Mouse (Mus musculus) layer of hippocampus, adult 2 months (tissue): ENCODE measurements around the gene Ccdc122. TPM values are rescaled to one million over a fixed set of nuclear protein-coding genes. Genes with fewer than 3 reads are reported as not detected.

ENCODE experiments used
- DNase-seq, 2 experiments: peaks; one replicate each; pipeline ENCODE4 v3.0.0; 2022; ENCODE audit warnings: low spot score in 2 of 2
- H3K27ac ChIP-seq: fragments of 200-600 bp; 2 replicates; pipeline ENCODE4 v1.8.1; 2022
- H3K4me3 ChIP-seq: fragments of 200-600 bp; 2 replicates; pipeline ENCODE4 v1.8.1; 2022; ENCODE audit warnings: mild to moderate bottlenecking
- CTCF ChIP-seq: fragments of 200-600 bp; conservative IDR thresholded peaks from 2 replicates; pipeline ENCODE4 v1.8.1; 2022; ENCODE audit warnings: antibody characterized with exemption, mild to moderate bottlenecking, moderate library complexity
- total RNA-seq, 2 experiments: library from RNA; stranded (reverse); gene quantifications; 2 replicates each; pipeline ENCODE4 v1.2.3; 2021

Ccdc122 gene
- total RNA-seq, 2 experiments from 2014 or later = 1.2 to 1.7 TPM

DNA sequence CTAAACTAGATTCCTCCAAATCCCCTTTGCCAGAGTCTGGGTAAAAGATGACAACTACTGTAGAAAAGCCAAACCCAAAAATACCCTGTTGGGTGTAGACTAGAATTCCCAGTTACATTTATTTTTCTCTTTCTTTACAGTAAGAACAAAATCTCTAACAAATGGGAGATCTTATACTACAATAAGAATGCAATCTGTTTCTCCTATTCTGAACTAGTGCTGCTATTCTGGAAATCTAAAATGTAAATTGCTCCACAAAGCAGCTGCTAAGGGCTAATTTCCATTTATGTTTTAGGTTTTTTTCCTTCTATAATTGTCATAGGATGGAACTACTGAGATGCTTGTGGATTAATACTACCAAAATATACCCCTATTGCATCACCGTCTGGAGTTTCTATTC is 111.1 kb downstream of the Ccdc122 start:
- no peak for DNase-seq
- Histone ChIP-seq H3K27ac (no peak overlapping the region), H3K4me3 (no peak overlapping the region)
- no peak for TF ChIP-seq CTCF

GRCm38 (mm10) chr14:77150556-77150955 is 114.0 kb downstream of the Ccdc122 start:
- no peak for TF ChIP-seq CTCF
- DNase-seq = no peak
- Histone ChIP-seq H3K4me3 (no peak overlapping the region), H3K27ac (no peak overlapping the region)

DNA sequence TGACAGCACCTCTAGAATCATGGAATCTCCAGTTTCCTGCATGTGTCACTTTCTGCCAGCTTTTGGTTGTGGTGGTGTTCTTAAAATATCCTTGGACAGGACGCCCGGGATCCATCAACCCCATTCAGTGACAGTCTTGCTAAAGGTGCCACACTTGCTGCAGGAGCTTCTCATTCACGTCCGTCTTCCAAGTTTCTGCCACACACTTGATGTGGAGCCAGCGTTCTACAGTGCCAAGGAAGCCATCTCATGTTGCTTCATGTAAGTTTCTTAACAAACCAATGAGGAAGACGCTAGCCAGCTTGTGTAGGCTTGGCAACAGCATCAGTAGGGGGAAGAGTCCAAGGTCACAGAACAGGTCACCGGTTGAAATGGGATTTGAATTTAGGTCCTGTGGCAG is 114.9 kb downstream of the Ccdc122 start:
- no peak for DNase-seq

GRCm38 (mm10) chr14:77156222-77156910 is 119.8 kb downstream of the Ccdc122 start, which contains the start of gene Enox1:
TSS of gene Enox1 (plus strand) at chr14:77156763.
- DNase-seq = peak; percentile 84
- Histone ChIP-seq H3K27ac (peak within 1 kb of the TSS; percentile 93), H3K4me3 (peak within 1 kb of the TSS; percentile 89)
- TF ChIP-seq CTCF = peak; percentile 46

More for the DNA sequence above, 114.9 kb downstream of the Ccdc122 start:
- Histone ChIP-seq H3K4me3 (no peak overlapping the region), H3K27ac (no peak overlapping the region)
- TF ChIP-seq CTCF = no peak

DNA sequence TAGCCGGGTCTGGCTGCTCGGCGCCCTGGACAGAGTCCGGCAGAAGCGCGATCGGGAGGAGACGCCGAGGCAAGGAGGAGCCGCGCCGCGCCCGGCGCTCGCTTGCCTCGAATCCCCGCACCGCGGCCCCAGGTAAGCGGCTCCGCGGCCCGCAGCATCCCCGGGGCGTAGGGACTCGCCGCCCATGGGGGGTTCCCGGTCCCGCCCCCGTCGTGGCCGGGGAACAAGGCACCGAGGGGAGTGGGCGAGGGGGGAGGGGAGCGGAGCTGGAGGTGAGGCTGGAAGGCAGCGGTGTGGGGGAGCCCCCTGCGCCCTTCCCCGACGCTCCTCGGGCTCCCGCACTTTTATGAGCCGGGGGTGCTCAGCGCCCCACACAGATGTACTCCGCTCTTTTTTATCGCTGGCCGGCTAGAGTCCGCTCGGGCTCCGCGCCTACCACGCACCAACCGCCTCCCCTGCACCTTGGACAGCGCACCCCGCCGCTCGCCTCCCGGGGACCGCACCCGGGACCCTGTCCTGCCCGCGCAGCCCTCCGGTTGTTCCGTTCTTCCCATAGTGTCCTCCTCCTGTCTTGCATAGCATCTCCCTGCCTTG is 120.4 kb downstream of the Ccdc122 start:
- H3K4me3 ChIP-seq = peak overlapping the region; percentile 89
- peak overlapping the region; percentile 93 for H3K27ac ChIP-seq
- DNase-seq = no peak
- TF ChIP-seq CTCF = no peak

DNA sequence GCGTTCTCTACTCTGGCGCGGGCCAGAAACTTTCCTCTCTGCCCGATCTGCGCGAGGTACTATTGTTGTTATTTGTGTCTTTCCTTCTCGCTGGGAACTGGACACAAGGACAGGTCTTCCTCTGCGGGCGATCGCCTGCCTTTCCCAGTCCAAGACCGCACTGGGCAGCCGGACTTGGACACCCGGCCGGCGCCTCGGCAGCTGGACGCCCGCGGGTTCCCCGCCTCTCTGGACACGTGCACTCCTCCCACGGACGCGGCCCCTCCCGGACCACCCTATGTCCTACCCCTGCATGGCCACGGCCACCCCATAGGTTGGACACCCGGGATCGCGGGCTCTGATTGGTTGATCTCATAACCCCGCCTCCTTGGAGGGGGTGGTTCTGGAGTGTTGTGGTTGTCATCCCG is 120.9 kb downstream of the Ccdc122 start:
- no peak for TF ChIP-seq CTCF
- H3K27ac ChIP-seq = peak overlapping the region; percentile 93
- peak overlapping the region; percentile 89 for H3K4me3 ChIP-seq
- peak; percentile 84 to 93 for DNase-seq

- Histone ChIP-seq H3K27ac (peak overlapping the region; percentile 93), H3K4me3 (peak overlapping the region; percentile 89)
- peak in 1 of 2 experiments; percentile 43 for DNase-seq
- TF ChIP-seq CTCF = peak; percentile 58
Observed at GRCm38 (mm10) chr14:77159397-77159796, 122.8 kb downstream of the Ccdc122 start.

Other genes starting within 250 kb of the Ccdc122 start
- gene Lacc1, start 132 bp downstream of the Ccdc122 start, total RNA-seq = 1 to 10 TPM; 4.7 to 5.5 TPM
- gene Enox1, start 120.0 kb downstream of the Ccdc122 start, total RNA-seq = 10 to 100 TPM; 61.3 to 67.7 TPM